Mouse (Mus musculus) kidney, adult 2 months (tissue): ENCODE measurements around the gene Ralgps1.

Source experiments
- CTCF ChIP-seq: fragments of 200-500 bp; conservative IDR thresholded peaks from 2 replicates; pipeline ENCODE4 v1.5.1; 2011; ENCODE audit warnings: low read depth, mild to moderate bottlenecking, control low read depth, low read length, moderate library complexity, mixed read lengths; ENCODE audit not compliant: insufficient read depth, insufficient read length
- POLR2A ChIP-seq: fragments of 200-500 bp; IDR thresholded peaks from one replicate; pipeline ENCODE4 v1.6.1; 2011; ENCODE audit warnings: low read depth, low read length, control low read depth

GRCm38 (mm10) chr2:33401217-33401616, 29.9 kb upstream of the Ralgps1 start:
- TF ChIP-seq CTCF (peak; percentile 58), POLR2A (no peak)
